In the genomic region with DNA sequence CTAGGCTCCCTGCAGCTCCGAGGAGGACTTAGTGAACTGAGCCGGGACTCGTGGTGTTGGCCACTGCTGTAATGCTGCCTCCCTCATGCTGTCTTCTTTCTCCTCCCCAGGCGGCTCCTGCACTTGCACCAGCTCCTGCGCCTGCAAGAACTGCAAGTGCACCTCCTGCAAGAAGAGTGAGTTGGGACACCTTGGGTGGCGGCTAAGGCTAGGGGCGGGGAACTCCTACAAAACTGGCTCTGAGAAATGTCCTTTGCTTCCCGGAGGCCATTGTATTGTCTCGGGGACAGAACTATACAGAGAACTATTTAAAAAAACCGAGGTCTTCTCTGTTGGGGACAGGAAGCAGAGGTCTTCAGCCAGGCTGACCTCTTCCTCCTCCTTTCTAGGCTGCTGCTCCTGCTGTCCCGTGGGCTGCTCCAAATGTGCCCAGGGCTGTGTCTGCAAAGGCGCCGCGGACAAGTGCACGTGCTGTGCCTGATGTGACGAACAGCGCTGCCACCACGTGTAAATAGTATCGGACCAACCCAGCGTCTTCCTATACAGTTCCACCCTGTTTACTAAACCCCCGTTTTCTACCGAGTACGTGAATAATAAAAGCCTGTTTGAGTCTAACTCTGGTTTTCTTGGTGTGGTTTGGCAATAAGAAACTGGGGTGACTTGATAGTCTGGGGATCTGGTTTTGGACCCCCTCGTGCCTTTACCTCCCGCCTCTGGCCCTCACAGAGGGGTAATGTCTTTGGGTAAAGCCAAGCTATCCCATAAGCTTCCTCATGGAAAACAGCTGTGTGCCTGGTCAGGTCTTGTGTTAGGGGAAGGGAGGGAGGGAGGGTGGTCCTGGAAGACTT, we compare ENCODE assay signal across 8 mouse cellular contexts. TPM values are rescaled to one million over a fixed set of nuclear protein-coding genes. Genes with fewer than 3 reads are reported as not detected.
DNase-seq lines count a peak whose midpoint lies in the region; ATAC-seq and TF ChIP-seq lines count a peak whose summit lies in the region.

No protein-coding gene starts in this region.

- 4% methylated on average over 25 of the region's 25 CpGs for WGBS in forebrain, embryonic 14.5 days

- peaks cover 0 to 14% of the 10 kb centered on the region in 2 experiments; a peak in 2 of 4 replicates for H3K4me1 ChIP-seq in MEL (ENCODE audit: control insufficient read depth in 1 of 2, insufficient read depth in 2 of 2, low read length in 2 of 2)
- peaks cover 17% of the 10 kb centered on the region for H3K4me1 ChIP-seq in forebrain, embryonic 14.5 days (ENCODE audit: control insufficient read depth, insufficient read depth, low read length)

- no peak for TF ChIP-seq EP300 in MEL (IDR thresholded peaks at IDR 0.05; ENCODE audit: low read depth in 1 of 2, low read length in 2 of 2)

- H3K27ac ChIP-seq in MEL (ENCODE audit: control insufficient read depth, low read depth, low read length), result peak overlapping the region; percentile 97
- H3K27ac ChIP-seq in forebrain, embryonic 14.5 days (ENCODE audit: low read depth, low read length), result no peak overlapping the region

- no peak for TF ChIP-seq CTCF in MEL (IDR thresholded peaks at IDR 0.05 in 2 of 3, conservative IDR thresholded peaks at IDR 0.05 in 1 of 3; ENCODE audit: control insufficient read depth in 1 of 3, insufficient read depth in 1 of 3, low read depth in 2 of 3, low read length in 3 of 3, poor library complexity in 1 of 3, severe bottlenecking in 1 of 3)

- peaks cover 17% of the 10 kb centered on the region for H3K79me2 ChIP-seq in MEL (ENCODE audit: control insufficient read depth, insufficient read depth, low read length, poor library complexity)

- no peak for ATAC-seq in forebrain, embryonic 14.5 days
- ATAC-seq in megakaryocyte progenitor cell, adult 5-6 weeks (replicated peaks; ENCODE audit: poor library complexity), result peak; percentile 24
- ATAC-seq in erythroid progenitor cell, adult 5-6 weeks (replicated peaks; ENCODE audit: low FRiP score, poor library complexity, severe bottlenecking), result no peak

- H3K36me3 ChIP-seq in MEL (ENCODE audit: control insufficient read depth in 1 of 2, insufficient read depth in 2 of 2, low read length in 2 of 2), result peaks cover 0 to 8% of the 10 kb centered on the region in 2 experiments; a peak in 2 of 4 replicates
- no peaks in the 10 kb centered on the region for H3K36me3 ChIP-seq in forebrain, embryonic 14.5 days (ENCODE audit: control insufficient read depth, insufficient read depth, low read length)

- TF ChIP-seq POLR2A in MEL (IDR thresholded peaks at IDR 0.05; ENCODE audit: control insufficient read depth in 1 of 2, insufficient read depth in 1 of 2, low read depth in 1 of 2, low read length in 2 of 2, poor library complexity in 1 of 2), result peak in 1 of 2 experiments; percentile 7; a peak in 3 of 4 replicates

- no peaks in the 10 kb centered on the region for H3K27me3 ChIP-seq in MEL (ENCODE audit: control insufficient read depth in 1 of 2, insufficient read depth in 2 of 2, low read length in 2 of 2)
- H3K27me3 ChIP-seq in forebrain, embryonic 14.5 days (replicated peaks; ENCODE audit: control insufficient read depth, insufficient read depth, low read length), result peaks cover 45% of the 10 kb centered on the region

- H3K9me3 ChIP-seq in MEL (replicated peaks; ENCODE audit: insufficient read depth, low read length), result no peaks in the 10 kb centered on the region
- H3K9me3 ChIP-seq in forebrain, embryonic 14.5 days (replicated peaks; ENCODE audit: control insufficient read depth, low read length), result no peaks in the 10 kb centered on the region

- DNase-seq in embryo, embryonic 10 days (ENCODE audit: low spot score), result peak; percentile 51
- DNase-seq in embryo, embryonic 11 days, result no peak
- DNase-seq in MEL (ENCODE audit: low read depth, low spot score), result peak; percentile 71
- DNase-seq in forebrain, embryonic 14.5 days (ENCODE audit: low spot score), result no peak
- DNase-seq in kidney, adult 9 months, result peak; percentile 28
- DNase-seq in right cerebral cortex, postnatal 10 days (ENCODE audit: low spot score in 2 of 2), result no peak

- TF ChIP-seq RAD21 in MEL (IDR thresholded peaks at IDR 0.05; ENCODE audit: low read depth, low read length), result no peak

- peak overlapping the region; percentile 86 for H3K4me2 ChIP-seq in forebrain, embryonic 14.5 days (ENCODE audit: low read length)

- H3K4me3 ChIP-seq in MEL (ENCODE audit: control insufficient read depth in 1 of 2, insufficient read depth in 1 of 2, low read depth in 2 of 2, low read length in 2 of 2), result peak overlapping the region; percentile 82 to 88
- peak overlapping the region; percentile 41 for H3K4me3 ChIP-seq in forebrain, embryonic 14.5 days (ENCODE audit: low read depth, low read length)

- H3K9ac ChIP-seq in MEL (ENCODE audit: control insufficient read depth, low read depth, low read length, poor library complexity, severe bottlenecking), result peak overlapping the region; percentile 91
- H3K9ac ChIP-seq in forebrain, embryonic 14.5 days (ENCODE audit: low read length), result peak overlapping the region; percentile 64

TF ChIP-seq in MEL, 35 proteins besides CTCF, POLR2A, EP300 and RAD21 (continues in another document):
- no peak for TF ChIP-seq ZNF384 (IDR thresholded peaks at IDR 0.05; ENCODE audit: low read depth, low read length)
- TF ChIP-seq GATA1 (IDR thresholded peaks at IDR 0.05; ENCODE audit: low read depth, low read length), result no peak
- TF ChIP-seq ZC3H11A (IDR thresholded peaks at IDR 0.05; ENCODE audit: low read depth, low read length), result no peak
- TF ChIP-seq SIN3A (IDR thresholded peaks at IDR 0.05; ENCODE audit: low read length), result peak; percentile 89
- no peak for TF ChIP-seq ELF1 (IDR thresholded peaks at IDR 0.05; ENCODE audit: low read depth, low read length)
- no peak for TF ChIP-seq MYB (IDR thresholded peaks at IDR 0.05; ENCODE audit: low read depth, low read length)
- TF ChIP-seq ZKSCAN1 (IDR thresholded peaks at IDR 0.05; ENCODE audit: low read depth, low read length), result no peak
- peak; percentile 61; the same call in 1 of the 2 replicates for TF ChIP-seq USF1 (IDR thresholded peaks at IDR 0.05; ENCODE audit: low read depth, low read length)
- TF ChIP-seq USF2 (IDR thresholded peaks at IDR 0.05; ENCODE audit: borderline replicate concordance in 1 of 2, insufficient read depth in 1 of 2, low read depth in 1 of 2, low read length in 2 of 2), result no peak
- no peak for TF ChIP-seq ZMIZ1 (IDR thresholded peaks at IDR 0.05; ENCODE audit: low read depth, low read length)
- TF ChIP-seq CHD1 (IDR thresholded peaks at IDR 0.05; ENCODE audit: low read depth, low read length), result 0 out of 2 replicates have a peak, but pooled peaks have one; percentile 23

RNA-seq across cellular contexts. Expression of gene Mt1, which starts 1.1 kb away (rescaled TPM):
- 1,017 and 1,342 TPM in 2 replicates for total RNA-seq in MEL (2012; rRNA removed)
- 1,000 to 10,000 TPM; 1,189 to 2,940 TPM for polyA plus RNA-seq in MEL (2012; ENCODE audit: insufficient read depth in 1 of 2, insufficient read length in 2 of 2, low read depth in 1 of 2, low replicate concordance in 2 of 2, missing spikeins in 1 of 2)
- 77.2 and 110 TPM in 2 replicates for polyA plus RNA-seq in forebrain, embryonic 14.5 days (2014; fragmentation: Nextera tagmentation; extraction: Ambion mirVana)
- 232 and 285 TPM in 2 replicates for total RNA-seq in megakaryocyte progenitor cell, adult 5-6 weeks (2015)
- total RNA-seq in megakaryocyte progenitor cell, adult 5-6 weeks (2017), result 321 and 389 TPM in 2 replicates
- total RNA-seq in erythroid progenitor cell, adult 5-6 weeks (2015; ENCODE audit: low replicate concordance), result 62.5 and 80.4 TPM in 2 replicates
- 18.0 and 24.4 TPM in 2 replicates for total RNA-seq in erythroid progenitor cell, adult 5-6 weeks (2017; ENCODE audit: low replicate concordance)

RNA-seq across cellular contexts. Expression of gene Mt2, which starts 7.5 kb away (rescaled TPM):
- 469 and 780 TPM in 2 replicates for total RNA-seq in MEL (2012; rRNA removed)
- 1,000 to 10,000 TPM in 1 of 2 experiments, not detected in 1; 2,013 TPM for polyA plus RNA-seq in MEL (2012; ENCODE audit: insufficient read depth in 1 of 2, insufficient read length in 2 of 2, low read depth in 1 of 2, low replicate concordance in 2 of 2, missing spikeins in 1 of 2)
- 29.4 and 47.5 TPM in 2 replicates for polyA plus RNA-seq in forebrain, embryonic 14.5 days (2014; fragmentation: Nextera tagmentation; extraction: Ambion mirVana)
- 24.5 and 53.6 TPM in 2 replicates for total RNA-seq in megakaryocyte progenitor cell, adult 5-6 weeks (2015)
- total RNA-seq in megakaryocyte progenitor cell, adult 5-6 weeks (2017), result 35.6 and 47.5 TPM in 2 replicates
- total RNA-seq in erythroid progenitor cell, adult 5-6 weeks (2015; ENCODE audit: low replicate concordance), result 24.5 and 44.4 TPM in 2 replicates
- total RNA-seq in erythroid progenitor cell, adult 5-6 weeks (2017; ENCODE audit: low replicate concordance), result 11.6 TPM in 1 of 2 replicates, not detected in the other

RNA-seq across cellular contexts. Expression of gene Mt3, which starts 27.5 kb away (rescaled TPM):
- not detected in 2 replicates for total RNA-seq in MEL (2012; rRNA removed)
- polyA plus RNA-seq in MEL (2012; ENCODE audit: insufficient read depth in 1 of 2, insufficient read length in 2 of 2, low read depth in 1 of 2, low replicate concordance in 2 of 2, missing spikeins in 1 of 2), result not detected
- 237 and 306 TPM in 2 replicates for polyA plus RNA-seq in forebrain, embryonic 14.5 days (2014; fragmentation: Nextera tagmentation; extraction: Ambion mirVana)
- total RNA-seq in megakaryocyte progenitor cell, adult 5-6 weeks (2015), result not detected in 2 replicates
- total RNA-seq in megakaryocyte progenitor cell, adult 5-6 weeks (2017), result not detected in 2 replicates
- not detected in 2 replicates for total RNA-seq in erythroid progenitor cell, adult 5-6 weeks (2015; ENCODE audit: low replicate concordance)
- total RNA-seq in erythroid progenitor cell, adult 5-6 weeks (2017; ENCODE audit: low replicate concordance), result not detected in 2 replicates

RNA-seq across cellular contexts. Expression of gene Nup93, which starts 34.4 kb away (rescaled TPM):
- 71.6 and 75.5 TPM in 2 replicates for total RNA-seq in MEL (2012; rRNA removed)
- polyA plus RNA-seq in MEL (2012; ENCODE audit: insufficient read depth in 1 of 2, insufficient read length in 2 of 2, low read depth in 1 of 2, low replicate concordance in 2 of 2, missing spikeins in 1 of 2), result 100 to 1,000 TPM; 110 to 292 TPM
- polyA plus RNA-seq in forebrain, embryonic 14.5 days (2014; fragmentation: Nextera tagmentation; extraction: Ambion mirVana), result 65.2 and 72.6 TPM in 2 replicates
- total RNA-seq in megakaryocyte progenitor cell, adult 5-6 weeks (2015), result 26.7 and 32.4 TPM in 2 replicates
- 36.3 and 46.1 TPM in 2 replicates for total RNA-seq in megakaryocyte progenitor cell, adult 5-6 weeks (2017)
- total RNA-seq in erythroid progenitor cell, adult 5-6 weeks (2015; ENCODE audit: low replicate concordance), result 21.8 and 22.7 TPM in 2 replicates
- total RNA-seq in erythroid progenitor cell, adult 5-6 weeks (2017; ENCODE audit: low replicate concordance), result 10.3 and 20.4 TPM in 2 replicates

RNA-seq across cellular contexts. Expression of gene Mt4, which starts 42.9 kb away (rescaled TPM):
- not detected in 2 replicates for total RNA-seq in MEL (2012; rRNA removed)
- not detected for polyA plus RNA-seq in MEL (2012; ENCODE audit: insufficient read depth in 1 of 2, insufficient read length in 2 of 2, low read depth in 1 of 2, low replicate concordance in 2 of 2, missing spikeins in 1 of 2)
- polyA plus RNA-seq in forebrain, embryonic 14.5 days (2014; fragmentation: Nextera tagmentation; extraction: Ambion mirVana), result not detected in 2 replicates
- not detected in 2 replicates for total RNA-seq in megakaryocyte progenitor cell, adult 5-6 weeks (2015)
- not detected in 2 replicates for total RNA-seq in megakaryocyte progenitor cell, adult 5-6 weeks (2017)
- total RNA-seq in erythroid progenitor cell, adult 5-6 weeks (2015; ENCODE audit: low replicate concordance), result not detected in 2 replicates
- not detected in 2 replicates for total RNA-seq in erythroid progenitor cell, adult 5-6 weeks (2017; ENCODE audit: low replicate concordance)

Comparison
In these comparisons a context has a peak if more than half of its experiments do, and no peak if none do; other contexts are left out.
1. DNase-seq: peak in embryo, embryonic 10 days (single experiment), MEL (single experiment) and kidney, adult 9 months (single experiment); none in embryo, embryonic 11 days (single experiment), forebrain, embryonic 14.5 days (single experiment) and right cerebral cortex, postnatal 10 days (0 of 2).